Mouse (Mus musculus) midbrain, embryonic 10.5 days (tissue): ENCODE measurements around the gene Fgg. TPM values are rescaled to one million over a fixed set of nuclear protein-coding genes. Genes with fewer than 3 reads are reported as not detected.

Experiments used
- DNase-seq: peaks from one replicate; pipeline ENCODE4 v3.0.0-alpha.2; 2017; ENCODE audit warnings: low spot score
- H3K27ac ChIP-seq: fragments of 300-500 bp; sonication (generic); replicated peaks from 2 replicates; pipeline ENCODE4 v1.5.1; 2016; ENCODE audit warnings: mild to moderate bottlenecking
- H3K27me3 ChIP-seq: fragments of 300-500 bp; sonication (generic); 2 replicates; pipeline ENCODE4 v1.6.1; 2016; ENCODE audit warnings: low read depth, mild to moderate bottlenecking; ENCODE audit not compliant: poor library complexity, severe bottlenecking
- H3K36me3 ChIP-seq: fragments of 300-500 bp; sonication (generic); 2 replicates; pipeline ENCODE4 v1.6.1; 2016; ENCODE audit warnings: mild to moderate bottlenecking, moderate library complexity
- H3K4me1 ChIP-seq: fragments of 300-500 bp; sonication (generic); 2 replicates; pipeline ENCODE4 v1.6.1; 2016
- H3K4me3 ChIP-seq: fragments of 300-500 bp; sonication (generic); 2 replicates; pipeline ENCODE4 v1.5.1; 2016; ENCODE audit warnings: mild to moderate bottlenecking, moderate library complexity
- H3K9me3 ChIP-seq: fragments of 300-500 bp; sonication (generic); replicated peaks from 2 replicates; pipeline ENCODE4 v1.6.1; 2016; ENCODE audit warnings: mild to moderate bottlenecking
- WGBS: fragments of 180-500 bp; shearing (Covaris S2); methylation state at CpG from one replicate; pipeline ENCODE4 v1.1.7; 2016; 5-methylcytosine and 5-hydroxymethylcytosine counted together
- polyA plus RNA-seq: library from polyadenylated mRNA; unstranded; fragments of >200 nt; fragmentation: Nextera tagmentation; extraction: Ambion mirVana; gene quantifications from 2 replicates; pipeline ENCODE4 v1.2.1, GENCODE M21; 2016

Fgg gene
- polyA plus RNA-seq, 1 experiment from 2014 or later, result 0.06 TPM

DNA sequence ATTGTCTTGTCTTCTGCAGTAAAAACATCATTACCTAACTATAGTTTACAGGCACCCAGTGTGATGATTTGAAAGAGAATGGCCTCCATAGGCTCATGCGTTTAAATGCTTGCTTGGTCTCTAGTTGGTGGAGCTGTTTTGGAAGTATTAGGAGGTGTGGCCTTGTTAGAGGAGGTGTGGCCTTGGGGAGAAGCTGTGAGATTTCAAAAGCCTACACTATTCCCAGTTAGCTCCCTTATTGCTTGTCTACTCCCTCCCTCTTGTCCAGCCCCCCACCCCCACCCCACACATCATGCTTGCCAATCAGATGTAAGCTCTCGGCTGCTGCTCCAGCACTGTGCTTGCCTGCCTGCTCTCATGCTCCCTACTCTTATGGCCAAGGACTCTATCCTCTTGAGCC, 49.5 kb downstream of the Fgg start:
- Histone ChIP-seq H3K36me3 (peaks cover 55% of the 10 kb centered on the region), H3K4me1 (peaks cover 11% of the 10 kb centered on the region), H3K4me3 (no peak overlapping the region), H3K27me3 (no peaks in the 10 kb centered on the region), H3K27ac (no peak overlapping the region), H3K9me3 (no peaks in the 10 kb centered on the region)
- WGBS, result 97% methylated on average over 2 of the region's 2 CpGs
- DNase-seq, result no peak

Other genes with a start within 250 kb of the Fgg start
- gene Rbm46, start 131.2 kb upstream of the Fgg start, polyA plus RNA-seq, result 2.7 and 3.5 TPM in 2 replicates
- not detected in 2 replicates for gene Lrat, start 103.8 kb upstream of the Fgg start, polyA plus RNA-seq
- gene Fga, start 18.4 kb downstream of the Fgg start, polyA plus RNA-seq, result not detected in 2 replicates
- not detected in 2 replicates for gene Fgb, start 42.1 kb downstream of the Fgg start, polyA plus RNA-seq
- gene Plrg1, start 47.8 kb downstream of the Fgg start, polyA plus RNA-seq, result 144 and 150 TPM in 2 replicates
- gene Dchs2, start 120.2 kb downstream of the Fgg start, polyA plus RNA-seq, result 0.15 and 0.17 TPM in 2 replicates